Mouse (Mus musculus): Measurements from ENCODE around the gene Ephx3. TPM values are rescaled to one million over a fixed set of nuclear protein-coding genes. Genes with fewer than 3 reads are reported as not detected.

The Ephx3 gene
- total and polyA plus RNA-seq, 3 experiments: 0.08 TPM; not detected in 2

DNA sequence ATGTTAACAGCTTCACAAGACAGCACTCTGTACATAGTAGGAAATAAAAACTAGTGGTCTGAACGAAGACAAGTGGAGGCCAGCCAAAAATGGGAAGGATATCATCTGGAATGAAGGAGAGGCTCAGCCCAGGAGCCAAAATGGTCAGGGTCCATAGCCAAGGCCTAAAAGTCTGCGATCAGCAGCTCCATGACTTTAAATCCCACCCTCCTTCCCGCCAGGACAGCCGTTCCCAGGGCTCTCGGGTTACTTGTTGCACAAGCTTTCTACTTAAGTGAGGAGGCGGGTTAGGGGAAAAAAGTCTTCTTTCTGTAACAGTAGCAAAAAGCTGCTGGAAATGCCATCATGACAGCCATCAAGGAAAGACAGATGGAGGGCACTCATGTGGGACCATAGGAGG is 19.8 kb upstream of the Ephx3 start:
- H3K27me3 ChIP-seq (ENCODE audit: control insufficient read depth in 1 of 2, insufficient read depth in 2 of 2, low read length in 2 of 2): no peaks in the 10 kb centered on the region
- H3K4me3 ChIP-seq (ENCODE audit: control insufficient read depth in 1 of 2, insufficient read depth in 1 of 2, low read depth in 2 of 2, low read length in 2 of 2): no peak overlapping the region
- no peaks in the 10 kb centered on the region for H3K79me2 ChIP-seq (ENCODE audit: control insufficient read depth, insufficient read depth, low read length, poor library complexity)
- no peak for TF ChIP-seq BHLHE40 (IDR thresholded peaks at IDR 0.05; ENCODE audit: borderline replicate concordance, low read depth, low read length)
- TF ChIP-seq MXI1 (IDR thresholded peaks at IDR 0.05; ENCODE audit: low read depth, low read length): no peak
- no peak for TF ChIP-seq GABPA (IDR thresholded peaks at IDR 0.05; ENCODE audit: low read depth, low read length)
- no peak for TF ChIP-seq UBTF (IDR thresholded peaks at IDR 0.05; ENCODE audit: borderline replicate concordance, insufficient read depth, low read depth, low read length)
- no peak for TF ChIP-seq MEF2A (IDR thresholded peaks at IDR 0.05; ENCODE audit: extremely low read depth, insufficient replicate concordance, low read depth, low read length, poor library complexity, severe bottlenecking)
- TF ChIP-seq MYC (IDR thresholded peaks at IDR 0.05; ENCODE audit: low read depth, low read length): no peak
- TF ChIP-seq JUND (IDR thresholded peaks at IDR 0.05; ENCODE audit: low read depth, low read length): no peak
- TF ChIP-seq NELFE (IDR thresholded peaks at IDR 0.05; ENCODE audit: low read depth, low read length): no peak
- TF ChIP-seq MAX (IDR thresholded peaks at IDR 0.05; ENCODE audit: low read length): no peak
- no peak for TF ChIP-seq CHD1 (IDR thresholded peaks at IDR 0.05; ENCODE audit: low read depth, low read length)
- TF ChIP-seq POLR2AphosphoS5 (IDR thresholded peaks at IDR 0.05; ENCODE audit: borderline replicate concordance, low read depth, low read length): no peak
- TF ChIP-seq TBP (IDR thresholded peaks at IDR 0.05; ENCODE audit: low read depth, low read length): no peak
- no peak for TF ChIP-seq SIN3A (IDR thresholded peaks at IDR 0.05; ENCODE audit: low read length)
- TF ChIP-seq NRF1 (IDR thresholded peaks at IDR 0.05; ENCODE audit: insufficient read depth, low read depth, low read length, poor library complexity, severe bottlenecking): no peak
- TF ChIP-seq USF2 (IDR thresholded peaks at IDR 0.05; ENCODE audit: borderline replicate concordance in 1 of 2, insufficient read depth in 1 of 2, low read depth in 1 of 2, low read length in 2 of 2): no peak
- no peak for TF ChIP-seq E2F4 (IDR thresholded peaks at IDR 0.05; ENCODE audit: borderline replicate concordance, low read depth, low read length)
- TF ChIP-seq ZMIZ1 (IDR thresholded peaks at IDR 0.05; ENCODE audit: low read depth, low read length): no peak
- no peak for TF ChIP-seq KAT2A (conservative IDR thresholded peaks at IDR 0.05; ENCODE audit: low read depth, low read length)
- no peak overlapping the region for H3K27ac ChIP-seq (ENCODE audit: control insufficient read depth, low read depth, low read length)
- no peaks in the 10 kb centered on the region for H3K4me1 ChIP-seq (ENCODE audit: control insufficient read depth in 1 of 2, insufficient read depth in 2 of 2, low read length in 2 of 2)
- no peak for DNase-seq (ENCODE audit: low read depth, low spot score)
- no peak overlapping the region for H3K9ac ChIP-seq (ENCODE audit: control insufficient read depth, low read depth, low read length, poor library complexity, severe bottlenecking)
- H3K9me3 ChIP-seq (replicated peaks; ENCODE audit: insufficient read depth, low read length): no peaks in the 10 kb centered on the region
- peaks cover 0 to 36% of the 10 kb centered on the region in 2 experiments; a peak in 2 of 4 replicates for H3K36me3 ChIP-seq (ENCODE audit: control insufficient read depth in 1 of 2, insufficient read depth in 2 of 2, low read length in 2 of 2)

- TF ChIP-seq GATA1 (IDR thresholded peaks at IDR 0.05; ENCODE audit: low read depth, low read length): no peak
- TF ChIP-seq MXI1 (IDR thresholded peaks at IDR 0.05; ENCODE audit: low read depth, low read length): no peak
- no peak for TF ChIP-seq KAT2A (conservative IDR thresholded peaks at IDR 0.05; ENCODE audit: low read depth, low read length)
- no peak for TF ChIP-seq BHLHE40 (IDR thresholded peaks at IDR 0.05; ENCODE audit: borderline replicate concordance, low read depth, low read length)
- DNase-seq (ENCODE audit: low read depth, low spot score): no peak
- Histone ChIP-seq H3K9me3 (replicated peaks; ENCODE audit: insufficient read depth, low read length) (no peaks in the 10 kb centered on the region), H3K4me3 (ENCODE audit: control insufficient read depth in 1 of 2, insufficient read depth in 1 of 2, low read depth in 2 of 2, low read length in 2 of 2) (no peak overlapping the region), H3K79me2 (ENCODE audit: control insufficient read depth, insufficient read depth, low read length, poor library complexity) (no peaks in the 10 kb centered on the region), H3K4me1 (ENCODE audit: control insufficient read depth in 1 of 2, insufficient read depth in 2 of 2, low read length in 2 of 2) (no peaks in the 10 kb centered on the region), H3K36me3 (ENCODE audit: control insufficient read depth in 1 of 2, insufficient read depth in 2 of 2, low read length in 2 of 2) (peaks cover 0 to 28% of the 10 kb centered on the region in 2 experiments; a peak in 2 of 4 replicates), H3K27ac (ENCODE audit: control insufficient read depth, low read depth, low read length) (no peak overlapping the region), H3K27me3 (ENCODE audit: control insufficient read depth in 1 of 2, insufficient read depth in 2 of 2, low read length in 2 of 2) (no peaks in the 10 kb centered on the region), H3K9ac (ENCODE audit: control insufficient read depth, low read depth, low read length, poor library complexity, severe bottlenecking) (no peak overlapping the region)
Observed at GRCm38 (mm10) chr17:32207586-32208245, 18.4 kb upstream of the Ephx3 start.

All from MEL (cell line).